Mouse (Mus musculus) embryo, embryonic 9.5 days (tissue): ENCODE data around the gene Fbxo41.
"Not testable (repeated sequence)": the region's sequence is repeated elsewhere in the genome, so short reads cannot be mapped to it uniquely, and the experiment has no call there.

Experiments used
- DNase-seq: peaks from one replicate; pipeline ENCODE4 v3.0.0-alpha.2; 2017; ENCODE audit errors: extremely low spot score

The Fbxo41 gene

DNA sequence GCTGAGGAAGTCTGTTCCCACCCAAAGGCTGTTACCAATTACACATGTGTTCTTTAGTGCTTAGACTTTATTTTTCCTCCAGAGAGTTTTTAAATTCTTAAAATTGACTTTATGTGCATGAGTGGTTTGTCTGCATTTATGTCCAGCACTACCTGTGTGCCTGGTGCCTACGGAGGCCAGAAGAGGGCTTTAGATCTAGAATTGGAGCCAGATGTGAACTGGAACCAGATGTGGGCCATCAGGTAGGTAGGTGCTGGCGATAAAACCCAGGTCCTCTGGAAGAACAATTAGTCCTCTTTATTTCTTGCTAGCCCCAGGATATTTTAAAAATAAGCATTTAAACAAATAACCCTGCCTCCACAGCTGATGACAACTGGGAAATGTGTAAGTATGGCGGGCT, 11.2 kb downstream of the Fbxo41 start:
- no peak for DNase-seq

DNA sequence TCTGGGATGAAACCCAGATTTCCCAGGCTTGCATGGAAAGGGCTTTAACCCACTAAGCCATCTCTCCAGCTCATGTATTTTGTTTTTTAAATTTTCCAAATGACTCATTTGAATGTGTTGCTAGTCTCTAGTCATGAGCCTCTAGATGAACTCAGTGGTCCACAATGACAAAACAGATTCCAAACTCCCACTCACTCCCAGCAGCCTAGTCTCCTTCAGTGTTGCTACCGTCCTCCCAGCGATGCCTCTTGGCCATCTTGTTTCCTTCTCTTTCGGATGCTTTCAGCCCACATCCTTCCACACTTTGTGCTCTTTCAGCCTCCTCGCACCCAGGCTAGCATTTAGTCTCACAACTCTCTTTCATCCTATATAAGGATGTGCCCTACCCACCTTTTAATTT, 12.5 kb downstream of the Fbxo41 start:
- no peak for DNase-seq

DNA sequence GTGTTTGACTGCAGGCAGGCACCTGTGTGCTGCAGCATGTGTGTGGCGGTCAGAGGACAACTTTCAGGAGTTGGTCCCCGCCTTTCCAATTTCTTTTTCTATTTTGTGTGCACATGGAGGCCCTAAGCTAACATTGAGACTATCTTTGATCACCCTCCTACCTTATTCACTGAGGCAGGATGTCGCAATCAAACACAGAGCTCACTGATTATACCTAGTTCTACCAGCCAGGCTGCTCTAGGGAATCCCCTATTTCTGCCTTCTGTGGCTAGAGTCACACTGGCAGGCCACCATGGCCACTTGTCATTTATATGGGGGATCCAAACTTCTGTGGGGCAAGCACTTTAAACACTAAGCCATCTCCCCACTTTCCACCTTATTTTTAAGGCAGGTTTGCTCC, 13.1 kb downstream of the Fbxo41 start:
- DNase-seq: no peak

DNA sequence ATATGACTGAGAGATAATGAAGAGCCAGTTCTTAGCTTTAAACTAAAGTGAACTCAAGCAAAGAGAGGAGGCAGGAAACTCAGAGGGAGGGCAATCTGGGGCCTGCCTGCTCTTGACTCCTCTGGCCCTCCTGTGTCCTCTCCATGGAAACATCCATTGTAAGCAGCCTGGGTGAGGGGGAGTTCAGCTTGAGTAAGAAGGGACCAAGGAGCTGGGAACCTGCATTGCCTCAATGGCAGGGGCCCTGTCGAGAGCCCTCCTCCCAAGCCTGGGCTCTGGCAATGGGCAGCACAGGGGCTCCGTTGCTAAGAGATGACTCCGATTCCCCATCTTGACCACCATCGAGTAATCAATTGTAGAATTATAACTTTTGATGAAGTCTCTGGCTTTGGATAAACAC, 14.3 kb downstream of the Fbxo41 start:
- DNase-seq: peak; percentile 14

DNA sequence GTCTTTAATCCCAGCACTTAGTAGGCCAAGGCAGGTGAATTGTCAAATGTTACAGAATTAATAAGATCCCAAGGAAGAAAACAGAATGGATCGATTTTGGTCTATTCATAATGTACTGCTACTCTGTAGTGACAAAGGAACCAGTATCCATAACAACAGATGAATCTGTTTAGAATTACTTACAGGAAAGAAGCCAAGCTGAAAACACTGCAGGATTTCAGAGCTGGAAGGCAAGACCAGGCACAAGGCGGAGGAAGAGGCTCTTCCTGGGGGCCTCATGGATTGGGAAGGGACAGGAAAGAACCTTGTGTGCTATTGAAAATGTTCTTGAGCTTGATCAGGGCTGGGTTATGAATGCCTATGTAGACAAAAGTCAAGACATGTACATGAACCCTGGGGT, 17.1 kb downstream of the Fbxo41 start:
- no peak for DNase-seq

DNA sequence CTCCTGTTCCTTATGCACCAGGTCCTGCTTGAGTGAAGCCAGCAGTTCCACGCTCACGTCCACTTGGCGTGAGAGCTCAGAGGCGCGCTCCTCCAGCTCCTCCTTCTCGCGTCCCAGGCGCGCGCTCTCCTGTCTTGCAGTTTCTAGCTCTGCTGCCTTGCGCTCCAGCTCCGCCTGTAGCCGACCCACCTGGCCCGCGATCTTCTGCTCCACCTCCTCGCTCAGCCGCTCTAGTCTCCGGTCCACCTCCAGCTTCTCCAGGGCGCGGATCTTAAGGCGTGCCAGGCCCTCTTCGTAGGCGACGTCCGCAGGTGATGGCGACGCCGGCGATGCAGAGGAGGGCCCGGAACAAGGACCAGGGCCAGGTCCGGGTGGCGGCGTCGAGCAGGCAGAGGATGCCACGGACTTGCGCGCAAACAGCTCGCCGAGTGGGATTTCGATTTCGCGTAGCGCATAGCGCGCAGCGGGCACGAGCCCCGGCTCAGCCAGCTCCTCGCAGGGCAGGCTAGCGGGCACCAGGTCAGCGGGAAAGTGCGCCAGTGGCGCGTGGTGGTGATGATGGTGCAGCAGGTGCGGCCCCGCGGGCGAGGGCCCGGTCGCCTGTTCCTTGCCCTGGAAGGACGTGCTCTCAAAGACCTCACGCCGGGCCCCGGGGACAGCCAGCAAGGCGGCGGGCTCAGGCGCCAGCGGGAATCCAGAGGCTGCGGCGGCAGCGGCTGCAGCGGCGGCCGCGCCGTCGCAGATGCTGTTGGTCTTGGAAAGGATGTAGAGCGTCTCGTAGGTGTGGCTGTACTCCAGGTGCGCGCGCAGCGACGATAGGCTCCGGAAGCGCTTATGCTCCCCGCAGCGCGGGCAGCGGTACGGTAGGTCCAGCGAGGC, 18.7 kb downstream of the Fbxo41 start:
- DNase-seq: peak; percentile 17

DNA sequence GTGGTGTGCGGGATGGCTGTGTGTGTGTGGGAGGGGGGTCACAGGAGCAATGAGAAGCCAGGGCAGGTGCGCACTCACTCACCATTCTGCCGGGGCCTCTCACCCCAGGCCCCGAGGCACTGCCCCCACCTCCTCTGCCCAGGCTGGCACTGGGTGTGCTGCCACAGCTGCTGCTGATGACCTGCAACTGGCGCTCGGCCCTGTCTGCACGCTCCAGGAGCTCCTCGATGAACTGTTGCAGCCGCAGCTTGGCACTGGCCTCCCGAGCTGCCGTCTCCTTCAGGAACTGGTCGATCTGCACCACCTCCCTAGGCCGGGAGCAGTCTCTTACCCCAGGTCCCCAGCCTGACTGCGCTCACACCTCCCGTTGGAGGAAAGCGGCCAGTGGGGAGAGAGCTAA, 22.1 kb downstream of the Fbxo41 start:
- no peak for DNase-seq

DNA sequence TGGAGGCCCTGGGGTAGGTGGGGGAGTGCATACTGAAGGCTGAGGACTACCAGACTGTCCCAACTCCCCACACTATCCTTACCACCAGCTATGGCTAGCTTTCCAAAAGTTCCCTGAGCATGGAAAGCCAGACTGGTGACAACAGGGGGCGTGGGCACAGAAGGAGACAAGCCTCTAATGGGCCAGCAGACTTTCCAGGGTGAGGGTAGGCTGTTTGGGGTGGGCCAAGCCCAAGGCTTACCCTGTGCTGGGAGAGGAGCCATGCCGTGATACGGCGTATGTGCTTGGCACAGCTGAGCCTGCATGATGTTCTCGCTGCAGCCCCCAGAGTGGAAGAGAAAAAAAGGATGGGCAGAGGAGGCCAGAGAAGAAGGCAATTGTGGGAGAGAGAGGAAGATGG, 22.8 kb downstream of the Fbxo41 start:
- DNase-seq: no peak

DNA sequence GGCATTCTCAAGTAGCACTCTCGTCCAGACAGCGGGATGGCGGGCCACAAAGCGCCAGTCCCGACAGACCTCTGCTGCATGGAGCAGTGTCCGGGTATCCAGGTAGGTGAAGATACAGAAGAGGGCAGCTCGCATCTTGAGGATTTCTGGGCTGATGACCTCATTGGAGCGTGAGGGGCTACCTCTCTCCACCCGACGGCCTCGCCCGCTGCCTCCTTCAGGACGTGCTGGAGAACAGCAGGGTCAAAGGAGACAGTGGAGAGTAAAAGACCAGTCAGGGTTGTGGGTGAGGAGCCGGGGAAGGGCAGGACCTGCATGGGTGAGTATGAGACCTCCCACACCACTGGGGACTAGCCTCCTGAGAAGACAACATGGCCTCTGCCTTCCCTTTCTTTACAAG, 24.4 kb downstream of the Fbxo41 start:
- DNase-seq: no peak

DNA sequence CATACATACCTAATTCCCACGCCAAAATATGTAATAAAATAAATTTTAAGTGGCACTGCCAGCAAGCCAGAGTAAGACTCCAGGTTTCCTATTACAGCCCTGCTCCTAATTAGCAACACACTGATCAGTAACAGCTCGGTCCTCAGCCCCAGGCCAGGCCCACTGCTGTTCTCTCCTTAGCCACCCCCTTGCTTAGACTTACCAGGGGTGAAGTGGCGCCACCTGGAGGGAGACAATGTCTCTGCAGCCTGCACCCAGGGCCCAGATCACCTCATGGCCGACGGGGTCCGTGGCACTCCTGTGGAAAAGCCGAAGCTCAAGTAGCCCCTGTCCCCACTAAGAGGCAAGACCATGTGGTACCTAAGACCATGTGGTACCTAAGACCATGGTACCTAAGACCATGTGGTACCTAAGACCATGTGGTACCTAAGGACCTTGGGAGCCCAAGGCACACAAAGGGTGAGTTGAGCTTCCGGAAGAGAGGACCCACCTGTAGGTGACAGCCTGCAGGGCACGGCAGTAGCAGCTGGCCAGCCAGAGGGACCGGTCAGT, 25.4 kb downstream of the Fbxo41 start:
- DNase-seq: peak; percentile 39

DNA sequence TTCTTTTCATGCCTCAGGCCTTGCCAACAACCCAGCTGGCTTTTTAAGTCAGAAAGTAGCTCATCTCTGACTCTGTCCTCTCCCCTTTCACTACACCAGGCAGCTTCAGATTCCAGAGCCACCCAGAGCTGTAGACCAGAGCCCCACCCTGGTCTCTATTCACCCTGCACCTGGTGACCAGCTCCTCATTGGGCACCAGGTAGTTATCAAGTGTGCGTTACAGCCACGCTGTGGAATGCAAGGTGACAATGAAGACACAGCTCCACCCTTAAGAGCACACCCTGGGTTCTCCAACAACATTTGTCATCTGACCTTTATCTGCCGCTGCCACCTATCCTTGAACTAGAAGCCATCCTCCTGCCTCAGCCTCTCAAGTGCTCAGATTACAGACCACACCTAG, 27.2 kb downstream of the Fbxo41 start:
- no peak for DNase-seq

DNA sequence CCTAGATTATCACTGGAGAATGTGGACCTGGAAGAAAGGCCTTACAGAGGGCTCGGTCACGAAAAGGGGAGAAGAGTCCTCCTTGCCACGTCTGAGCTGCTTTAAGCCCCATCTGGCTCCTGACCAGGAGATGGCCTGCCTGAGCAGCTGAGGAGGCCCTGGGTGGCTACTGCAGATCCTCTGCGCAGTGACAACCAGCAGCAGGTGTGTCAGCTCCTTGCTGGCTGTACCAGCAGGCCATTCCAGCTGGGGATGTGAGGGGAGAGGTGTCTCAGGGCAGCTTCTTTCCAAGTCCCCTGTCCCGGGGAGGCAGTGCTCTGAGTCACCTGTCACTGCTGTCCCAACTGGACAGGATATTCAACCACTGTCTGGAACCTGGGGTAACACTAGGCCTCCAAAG, 30.3 kb downstream of the Fbxo41 start:
- DNase-seq: no peak

DNA sequence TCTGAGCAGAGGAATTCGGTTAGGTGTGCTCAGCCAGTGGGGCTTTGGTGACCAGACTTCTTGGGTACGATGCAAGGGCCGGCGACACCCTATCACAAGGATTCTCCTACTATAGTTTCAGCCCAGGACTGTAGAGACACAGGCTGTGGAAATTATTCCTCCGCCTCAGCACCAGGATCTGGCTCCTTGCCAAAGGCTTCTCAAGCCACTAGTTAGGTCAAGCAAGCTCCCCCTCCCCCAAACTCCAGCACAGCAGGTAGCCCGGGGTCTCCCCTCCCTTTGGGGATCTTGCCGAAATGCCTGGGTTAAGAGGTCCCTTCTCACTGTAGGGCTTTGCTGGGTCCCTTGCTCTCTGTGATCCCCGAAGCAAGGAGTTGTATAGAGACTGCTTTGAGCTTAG, 30.8 kb downstream of the Fbxo41 start:
- DNase-seq: no peak

DNA sequence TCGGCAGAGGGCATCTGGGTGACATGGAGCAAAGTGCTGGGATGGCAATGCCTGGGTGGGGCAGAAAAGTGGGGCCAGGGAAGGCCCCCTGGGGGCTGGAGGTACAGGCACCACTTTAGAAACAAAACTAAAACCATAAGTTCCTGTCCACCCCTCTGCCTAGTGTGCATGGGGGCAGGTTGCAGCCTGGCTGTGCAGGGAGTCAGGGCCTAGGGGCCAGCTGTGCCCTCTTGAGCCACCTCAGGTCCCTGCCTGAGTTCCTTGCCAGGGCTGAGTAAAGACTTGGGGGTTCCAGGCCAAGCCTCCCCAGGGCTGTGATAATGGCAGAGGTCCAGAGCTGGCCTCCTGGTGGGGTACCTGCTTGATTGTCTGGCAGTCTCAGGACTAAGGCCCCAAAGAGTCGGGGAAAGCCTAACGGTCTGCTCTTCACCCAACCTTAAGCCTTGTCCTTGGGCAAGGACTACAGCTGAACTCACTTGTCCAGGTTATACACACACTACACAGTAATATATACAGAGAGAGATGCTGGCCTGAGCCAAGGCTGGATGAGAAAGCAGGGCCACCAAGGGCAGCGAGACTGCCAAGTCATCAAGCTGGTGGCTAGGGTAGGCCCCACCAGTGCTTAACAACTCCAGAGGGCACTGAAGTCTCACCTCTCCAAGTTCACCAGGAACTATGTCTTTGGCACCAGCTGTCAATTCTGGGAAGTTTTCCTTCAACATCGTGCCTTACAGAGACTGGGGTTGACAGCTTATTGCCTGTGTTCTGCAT, 32.9 kb downstream of the Fbxo41 start:
- DNase-seq: peak; percentile 6

DNA sequence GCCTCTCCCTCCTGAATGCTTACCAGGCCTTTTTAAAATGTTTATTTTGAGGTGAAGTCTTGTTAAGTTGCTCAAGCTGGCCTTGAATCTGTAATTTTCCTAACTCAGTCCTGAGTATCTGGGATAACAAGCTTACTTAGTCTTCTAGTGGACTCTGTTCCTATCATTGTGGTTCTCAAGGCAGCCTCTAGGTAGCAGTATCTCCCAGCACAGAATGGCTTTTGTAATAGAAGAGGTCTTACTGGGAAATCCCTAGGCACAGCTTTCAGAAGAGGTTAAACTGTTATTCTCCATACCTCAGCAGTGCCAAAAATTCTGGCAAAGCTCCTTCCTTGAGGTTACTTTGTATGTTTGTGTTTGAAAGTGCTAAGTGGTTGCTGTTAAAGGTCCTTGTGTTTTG, 37.4 kb downstream of the Fbxo41 start:
- no peak for DNase-seq

DNA sequence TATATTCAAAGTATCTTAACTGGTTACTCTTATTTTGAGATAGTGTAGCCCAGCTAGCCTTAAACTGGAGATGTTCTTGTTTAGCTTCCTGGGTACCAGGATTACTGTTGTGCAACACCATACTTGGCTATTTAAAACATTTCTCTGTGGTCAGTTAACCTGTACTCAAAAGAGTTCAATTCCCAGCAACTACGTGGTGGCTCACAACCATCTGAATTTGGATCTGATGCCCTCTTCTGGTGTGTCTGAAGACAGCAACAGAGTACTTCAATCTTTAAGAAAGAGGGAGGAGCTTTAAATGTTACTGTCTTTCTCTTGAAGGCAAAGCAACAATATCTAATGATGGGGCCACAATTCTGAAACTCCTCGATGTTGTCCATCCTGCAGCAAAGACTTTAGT, 43.2 kb downstream of the Fbxo41 start:
- no peak for DNase-seq

DNA sequence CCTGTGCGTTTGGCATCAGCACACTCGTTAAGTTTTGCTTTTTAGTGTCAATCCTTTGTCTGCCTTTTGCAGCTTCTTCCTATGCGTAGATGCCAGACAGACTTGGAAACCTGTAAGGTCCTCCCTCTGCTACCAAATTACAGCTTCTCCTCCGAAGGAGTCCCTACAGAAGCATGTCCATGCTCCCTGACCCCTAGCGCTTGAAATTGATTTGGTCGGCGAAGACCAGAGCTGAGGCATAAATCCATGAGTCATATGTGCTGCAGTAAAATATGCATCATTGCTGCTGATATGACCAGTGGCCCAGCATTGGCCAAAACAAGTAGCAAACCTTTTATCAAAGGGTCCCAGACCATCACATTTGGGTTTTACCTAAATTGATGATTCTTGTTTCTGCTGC, 50.0 kb downstream of the Fbxo41 start:
- DNase-seq: peak; percentile 11

DNA sequence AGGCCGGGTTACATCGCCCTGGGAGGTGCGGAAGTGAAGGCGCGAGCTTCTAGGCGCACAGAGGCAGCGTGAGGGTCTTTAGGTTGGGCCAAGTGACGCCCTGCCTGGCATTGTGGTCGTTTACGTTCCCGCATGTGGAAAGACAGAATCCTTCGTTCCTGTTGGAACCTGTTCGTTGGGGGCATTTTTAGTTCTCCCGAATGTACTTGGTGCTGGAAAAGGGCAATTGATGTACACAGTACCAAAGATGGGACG, 50.5 kb downstream of the Fbxo41 start:
- DNase-seq: no peak

DNA sequence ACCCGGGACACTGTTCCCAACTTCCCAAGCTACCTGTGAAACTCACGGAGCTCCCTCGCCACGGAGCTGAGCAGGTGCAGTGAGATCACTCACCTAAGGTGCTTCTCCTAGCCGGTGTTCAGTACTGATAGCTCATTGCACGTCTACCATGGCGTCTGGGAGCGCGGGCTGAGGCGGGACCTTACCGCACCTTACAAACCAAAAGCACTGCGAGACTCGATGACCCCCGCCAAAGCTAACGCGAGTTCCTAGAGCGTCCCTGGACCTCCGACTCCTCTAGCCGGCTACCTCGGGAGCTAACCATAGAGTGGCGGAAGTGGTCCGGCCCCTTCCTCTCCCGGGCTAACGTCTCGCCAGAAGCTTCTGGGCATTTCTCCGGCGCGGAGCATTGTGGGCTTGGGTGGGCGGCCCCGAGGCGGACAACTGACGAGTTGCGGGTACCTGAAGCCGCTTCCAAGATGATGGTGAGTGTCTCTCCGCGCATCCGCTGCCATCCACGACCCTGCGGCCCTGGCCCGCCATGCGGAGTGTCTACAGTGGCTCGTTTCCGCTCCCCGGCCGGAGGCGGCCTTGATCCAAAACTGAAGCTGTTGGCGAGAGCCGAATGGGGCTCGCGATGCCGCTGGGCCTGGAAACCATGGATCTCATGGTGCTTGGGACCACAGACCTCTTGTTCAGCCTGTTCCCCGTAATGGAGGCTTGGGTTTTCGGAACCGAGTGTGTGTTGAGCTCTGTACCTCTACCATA, 51.0 kb downstream of the Fbxo41 start, which contains the start of gene Pradc1:
TSS of gene Pradc1 (minus strand) at position 307 of the 747 bp plus-strand sequence.
- peak; percentile 99 for DNase-seq

DNA sequence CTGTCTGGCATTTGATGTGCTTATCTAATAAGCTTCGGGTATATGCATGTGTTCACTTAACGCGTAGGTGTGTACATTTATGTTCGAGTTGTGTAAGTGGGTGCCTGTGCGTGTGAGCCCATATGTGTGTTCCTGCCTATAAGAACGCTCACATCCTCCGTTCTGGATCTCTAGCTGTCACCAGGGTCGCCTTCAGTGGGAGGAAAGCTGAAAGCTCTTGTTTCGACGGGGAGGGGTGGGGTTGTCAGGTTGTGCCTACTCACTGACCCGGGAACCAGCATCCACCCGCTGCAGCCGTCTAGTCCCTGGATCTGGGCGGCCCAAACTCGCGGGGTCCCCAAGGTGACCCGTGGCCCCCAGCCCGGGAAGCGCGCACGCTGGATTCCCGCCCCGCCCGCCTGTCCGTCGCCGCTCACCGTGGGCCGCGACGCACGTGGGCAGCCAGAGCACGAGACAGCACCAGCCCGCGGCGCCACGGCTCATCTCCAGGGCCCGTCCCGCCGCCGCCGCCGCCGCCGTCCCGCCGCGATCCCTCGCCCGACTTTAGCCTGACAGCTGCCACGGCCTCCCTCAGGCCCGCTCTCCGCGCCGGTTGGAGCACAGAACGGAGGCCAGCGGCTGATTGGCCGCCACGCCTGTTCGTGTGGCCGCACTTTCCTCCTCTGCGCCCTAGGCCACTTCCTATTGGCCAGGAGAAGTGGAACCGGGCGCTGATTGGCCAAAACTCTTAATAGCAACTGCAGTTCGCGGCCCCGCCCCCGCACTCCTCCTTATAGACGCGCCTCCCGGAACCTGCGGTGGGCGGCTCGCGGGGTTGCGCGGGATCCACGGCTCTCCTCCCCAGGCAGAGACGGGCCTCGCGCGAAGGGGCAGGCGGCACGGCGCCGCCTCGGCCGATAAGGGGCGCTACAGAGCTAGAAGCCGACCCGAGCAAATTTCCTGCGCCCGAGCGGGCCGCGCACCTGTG, 51.8 kb downstream of the Fbxo41 start, which contains the start of gene Cct7:
TSS of gene Cct7 (plus strand) at position 818 of the 967 bp plus-strand sequence.
- peak; percentile 95 for DNase-seq

DNA sequence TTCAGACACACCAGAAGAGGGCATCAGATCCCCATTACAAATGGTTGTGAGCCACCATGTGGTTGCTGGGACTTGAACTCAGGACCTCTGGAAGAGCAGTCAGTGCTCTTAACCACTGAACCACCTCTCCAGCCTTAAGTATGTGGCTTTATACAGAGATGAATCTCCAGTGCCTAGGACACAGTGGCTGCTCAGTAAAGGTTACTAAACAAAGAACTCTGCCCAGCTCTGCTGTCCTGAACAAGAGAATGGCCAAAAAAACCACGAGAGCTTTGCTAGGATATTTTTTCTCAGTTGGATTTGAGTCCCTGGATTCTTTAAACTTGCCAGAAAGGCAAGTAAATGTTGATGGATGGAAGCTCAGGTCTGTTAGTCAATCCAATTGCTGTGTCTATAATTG, 52.7 kb downstream of the Fbxo41 start:
- not testable (repeated sequence) for DNase-seq
